Mouse (Mus musculus) kidney, adult 2 months (tissue): ENCODE data around the gene Atat1. TPM values are rescaled to one million over a fixed set of nuclear protein-coding genes. Genes with fewer than 3 reads are reported as not detected.

ENCODE experiments used
- DNase-seq: peaks from one replicate; pipeline ENCODE4 v3.0.0; 2021
- H3K27ac ChIP-seq: fragments of 200-500 bp; 2 replicates; pipeline ENCODE4 v1.5.1; 2012; ENCODE audit warnings: low read depth, low read length, control low read depth, inconsistent platforms; ENCODE audit not compliant: insufficient read depth
- H3K27me3 ChIP-seq: fragments of 200-500 bp; replicated peaks from 2 replicates; pipeline ENCODE4 v1.6.1; 2012; ENCODE audit warnings: mild to moderate bottlenecking, moderate library complexity, low read length, inconsistent platforms; ENCODE audit not compliant: control insufficient read depth, insufficient read depth
- H3K36me3 ChIP-seq: fragments of 200-500 bp; 2 replicates; pipeline ENCODE4 v1.6.1; 2012; ENCODE audit warnings: mild to moderate bottlenecking, moderate library complexity, low read length, inconsistent platforms; ENCODE audit not compliant: control insufficient read depth, insufficient read depth
- H3K4me1 ChIP-seq: fragments of 200-500 bp; 2 replicates; pipeline ENCODE4 v1.6.1; 2011; ENCODE audit warnings: low read length; ENCODE audit not compliant: control insufficient read depth, insufficient read depth
- H3K4me3 ChIP-seq: fragments of 200-500 bp; 2 replicates; pipeline ENCODE4 v1.5.1; 2011; ENCODE audit warnings: mild to moderate bottlenecking, low read depth, low read length, control low read depth; ENCODE audit not compliant: insufficient read depth
- CTCF ChIP-seq: fragments of 200-500 bp; conservative IDR thresholded peaks from 2 replicates; pipeline ENCODE4 v1.5.1; 2011; ENCODE audit warnings: low read depth, mild to moderate bottlenecking, control low read depth, low read length, moderate library complexity, mixed read lengths; ENCODE audit not compliant: insufficient read depth, insufficient read length
- POLR2A ChIP-seq: fragments of 200-500 bp; IDR thresholded peaks from one replicate; pipeline ENCODE4 v1.6.1; 2011; ENCODE audit warnings: low read depth, low read length, control low read depth
- WGBS: fragments of 180-500 bp; shearing (Covaris S2); methylation state at CpG from one replicate; pipeline ENCODE4 v1.1.7; 2018; 5-methylcytosine and 5-hydroxymethylcytosine counted together
- polyA plus RNA-seq: library from polyadenylated mRNA; depleted of rRNA; stranded (reverse); fragments of >200 nt; gene quantifications from 2 replicates; pipeline ENCODE4 v1.2.3, GENCODE M21; 2012; rRNA removed

The Atat1 gene
- polyA plus RNA-seq, 1 experiment: 42.9 TPM

DNA sequence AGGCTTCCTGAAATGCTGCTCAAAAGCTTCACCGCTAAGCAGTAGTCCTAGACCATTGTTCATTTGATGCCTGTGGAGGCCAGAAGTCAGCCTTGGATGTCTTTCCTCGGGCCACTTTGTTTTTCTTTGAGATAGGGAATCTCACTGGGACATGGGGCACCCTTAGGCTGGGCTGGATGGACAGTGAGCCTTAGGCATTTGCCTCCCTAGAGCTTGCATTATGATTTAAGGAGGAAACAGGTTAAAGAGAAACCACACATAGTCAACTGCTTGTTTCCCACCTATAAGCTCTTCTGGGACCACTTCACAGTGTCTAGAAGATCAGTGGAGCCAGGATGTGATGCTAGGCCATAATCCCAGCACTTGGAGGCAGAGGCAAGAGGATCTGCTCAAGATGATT is 50.0 kb downstream of the Atat1 start:
- H3K36me3 ChIP-seq: no peaks in the 10 kb centered on the region

DNA sequence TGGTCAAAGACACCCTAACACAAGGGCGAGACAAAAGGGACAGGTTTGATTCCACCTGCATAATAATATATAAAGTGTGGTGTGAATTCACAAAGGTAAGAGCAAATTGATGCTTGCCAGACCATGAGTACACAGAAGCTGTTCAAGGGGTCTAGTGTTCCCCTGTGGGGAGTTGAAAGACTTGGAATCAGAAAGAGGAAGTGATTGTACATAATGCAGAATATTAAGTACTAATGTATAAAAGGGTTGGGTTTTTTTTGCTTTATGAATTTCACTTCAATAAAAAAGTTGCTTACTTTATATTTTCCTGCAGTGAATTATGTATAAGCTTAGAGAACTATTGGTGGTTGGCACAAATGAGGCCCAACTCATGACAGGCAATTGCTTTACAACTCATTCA is 50.5 kb downstream of the Atat1 start:
- H3K36me3 ChIP-seq: no peaks in the 10 kb centered on the region
- H3K27me3 ChIP-seq: no peaks in the 10 kb centered on the region
- H3K4me1 ChIP-seq: no peaks in the 10 kb centered on the region
- TF ChIP-seq POLR2A: no peak
- TF ChIP-seq CTCF: no peak
- H3K4me3 ChIP-seq: no peak overlapping the region
- H3K27ac ChIP-seq: no peak overlapping the region
- WGBS: 98% methylated on average over 1 of the region's 1 CpGs
- DNase-seq: no peak

More for the DNA sequence above, 50.0 kb downstream of the Atat1 start:
- no peak for DNase-seq
- Histone ChIP-seq H3K4me3 (no peak overlapping the region), H3K27me3 (no peaks in the 10 kb centered on the region), H3K27ac (no peak overlapping the region), H3K4me1 (no peaks in the 10 kb centered on the region; the same call in 1 of the 2 replicates)
- TF ChIP-seq CTCF (no peak), POLR2A (no peak)
- 62% methylated on average over 2 of the region's 2 CpGs for WGBS

DNA sequence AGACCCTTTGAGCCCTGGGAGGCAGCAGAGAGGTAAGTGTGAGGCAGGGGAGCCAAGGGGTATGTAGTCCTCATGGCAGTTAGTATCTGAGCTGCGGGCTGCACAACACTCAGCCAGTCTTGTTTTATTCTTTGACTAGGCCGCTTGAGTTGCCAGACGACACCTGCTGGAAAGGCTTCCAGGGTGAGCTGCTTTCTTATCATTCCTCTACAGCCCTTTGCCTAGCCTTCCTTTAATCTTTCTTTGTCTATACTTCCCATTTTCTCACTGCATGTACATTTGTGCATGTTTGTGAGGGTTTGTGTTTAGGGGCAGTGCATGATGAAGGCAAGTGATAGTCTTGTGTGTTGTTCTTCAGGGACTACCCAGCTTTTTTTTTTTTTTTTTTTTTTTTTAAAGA is 58.9 kb downstream of the Atat1 start:
- Histone ChIP-seq H3K36me3 (no peaks in the 10 kb centered on the region), H3K4me1 (no peaks in the 10 kb centered on the region), H3K27me3 (no peaks in the 10 kb centered on the region), H3K27ac (no peak overlapping the region), H3K4me3 (no peak overlapping the region)
- 94% methylated on average over 3 of the region's 3 CpGs for WGBS
- no peak for DNase-seq
- TF ChIP-seq CTCF (no peak), POLR2A (no peak)

DNA sequence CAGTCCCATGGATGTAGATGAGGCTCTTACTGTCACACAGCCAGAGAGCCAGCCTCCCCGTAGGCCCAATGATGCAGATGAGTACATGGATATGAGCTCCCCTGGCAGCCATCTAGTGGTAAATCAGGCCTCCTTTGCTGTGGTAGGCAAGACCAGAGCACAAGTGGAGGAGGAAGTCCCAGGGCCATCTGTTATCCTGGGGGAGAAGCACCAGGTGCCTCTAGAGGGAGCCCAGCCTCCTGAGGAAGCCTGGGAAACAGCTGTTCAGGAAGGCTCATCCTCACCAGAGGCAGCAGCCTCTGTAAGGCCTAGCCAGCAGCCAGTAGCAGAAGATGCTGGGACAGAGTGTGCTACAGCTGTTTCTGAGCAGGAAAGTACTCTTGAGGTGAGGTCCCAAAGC is 61.8 kb downstream of the Atat1 start:
- no peak overlapping the region for H3K4me3 ChIP-seq
- WGBS: 56% methylated on average over 1 of the region's 1 CpGs
- DNase-seq: peak; percentile 41
- H3K27me3 ChIP-seq: no peaks in the 10 kb centered on the region
- H3K27ac ChIP-seq: no peak overlapping the region
- TF ChIP-seq POLR2A (no peak), CTCF (no peak; the same call in 1 of the 2 replicates)
- H3K4me1 ChIP-seq: no peaks in the 10 kb centered on the region
- H3K36me3 ChIP-seq: no peaks in the 10 kb centered on the region

Other genes with a start within 250 kb of the Atat1 start
- 21.5 and 31.3 TPM in 2 replicates for gene Vars2, start 242.5 kb downstream of the Atat1 start, polyA plus RNA-seq
- gene Gtf2h4, start 236.3 kb downstream of the Atat1 start, polyA plus RNA-seq: 28.7 and 29.1 TPM in 2 replicates
- gene Ddr1, start 205.5 kb downstream of the Atat1 start, polyA plus RNA-seq: 91.2 and 109 TPM in 2 replicates
- 26.3 and 28.4 TPM in 2 replicates for gene Ier3, start 88.4 kb downstream of the Atat1 start, polyA plus RNA-seq
- 45.3 and 45.7 TPM in 2 replicates for gene Flot1, start 86.8 kb downstream of the Atat1 start, polyA plus RNA-seq
- gene Tubb5, start 71.8 kb downstream of the Atat1 start, polyA plus RNA-seq: 98.9 and 109 TPM in 2 replicates
- 5.7 TPM in 2 replicates for gene Mdc1, start 68.6 kb downstream of the Atat1 start, polyA plus RNA-seq
- 4.0 and 6.3 TPM in 2 replicates for gene Nrm, start 48.8 kb downstream of the Atat1 start, polyA plus RNA-seq
- gene Ppp1r18, start 44.5 kb downstream of the Atat1 start, polyA plus RNA-seq: 12.4 and 17.8 TPM in 2 replicates
- gene Dhx16, start 30.3 kb downstream of the Atat1 start, polyA plus RNA-seq: 50.1 and 65.0 TPM in 2 replicates
- 118 and 132 TPM in 2 replicates for gene 2310061I04Rik, start 12.6 kb downstream of the Atat1 start, polyA plus RNA-seq
- 91.4 and 94.1 TPM in 2 replicates for gene Mrps18b, start 6.3 kb upstream of the Atat1 start, polyA plus RNA-seq
- 24.3 and 26.6 TPM in 2 replicates for gene Ppp1r10, start 6.4 kb upstream of the Atat1 start, polyA plus RNA-seq
- 59.4 and 63.6 TPM in 2 replicates for gene Abcf1, start 59.7 kb upstream of the Atat1 start, polyA plus RNA-seq
- gene Gnl1, start 69.8 kb upstream of the Atat1 start, polyA plus RNA-seq: 20.5 and 23.8 TPM in 2 replicates
- 18.5 and 19.0 TPM in 2 replicates for gene Prr3, start 70.2 kb upstream of the Atat1 start, polyA plus RNA-seq
- 3.5 and 5.4 TPM in 2 replicates for gene H2-T24, start 110.5 kb upstream of the Atat1 start, polyA plus RNA-seq
- gene H2-T23, start 122.8 kb upstream of the Atat1 start, polyA plus RNA-seq: 174 and 175 TPM in 2 replicates
- gene H2-T22, start 132.7 kb upstream of the Atat1 start, polyA plus RNA-seq: 70.6 and 73.2 TPM in 2 replicates
- not detected in 2 replicates for gene Gm6034, start 132.9 kb upstream of the Atat1 start, polyA plus RNA-seq
- gene Gm11127, start 148.3 kb upstream of the Atat1 start, polyA plus RNA-seq: 13.9 and 14.8 TPM in 2 replicates
- 0.15 and 0.36 TPM in 2 replicates for gene Gm19684, start 211.6 kb upstream of the Atat1 start, polyA plus RNA-seq
- gene Gm7030, start 219.3 kb upstream of the Atat1 start, polyA plus RNA-seq: 0.19 TPM in 1 of 2 replicates, not detected in the other